Mouse (Mus musculus): ENCODE data around the gene Cc2d1b.

Gene Cc2d1b

DNA sequence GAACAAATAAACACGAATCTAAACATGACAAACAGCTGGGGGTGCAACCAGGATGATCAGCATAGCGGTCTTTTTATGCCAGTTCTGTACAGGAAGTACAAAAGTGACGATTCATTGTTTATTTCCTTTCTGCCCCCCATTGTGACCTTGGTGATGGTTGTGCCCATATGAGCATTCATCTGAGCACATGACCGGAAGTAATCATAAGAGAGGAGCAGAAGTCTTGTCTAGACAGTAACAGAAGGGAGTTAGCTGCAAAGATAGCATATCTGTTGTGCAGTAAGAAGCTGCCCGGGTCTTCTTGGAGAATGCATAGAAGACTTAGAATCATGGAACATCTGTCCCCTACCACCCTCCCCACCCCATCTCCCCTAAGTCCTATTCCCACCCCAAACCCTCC, 19.0 kb downstream of the Cc2d1b start:
- DNase-seq (ENCODE audit: low read depth, low spot score) = no peak

DNA sequence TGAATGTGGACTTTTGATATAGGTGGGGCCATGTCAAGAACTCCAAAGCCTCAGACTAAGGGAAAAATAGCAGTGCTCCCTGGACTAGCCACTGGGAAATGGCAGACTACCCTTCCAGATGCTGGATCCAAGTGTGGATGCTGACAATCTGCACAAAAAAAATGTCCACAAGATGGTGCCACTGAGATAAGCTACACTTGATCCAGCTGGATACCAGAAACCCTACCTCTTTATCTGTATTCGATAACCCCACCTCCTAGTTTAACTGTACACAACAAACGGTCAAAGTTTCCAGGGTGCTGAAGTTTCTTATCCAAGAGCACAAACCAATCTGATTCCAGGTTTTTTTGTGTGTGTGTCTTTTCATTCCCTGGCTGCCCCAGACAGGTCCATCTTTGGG, 44.7 kb downstream of the Cc2d1b start:
- no peak for DNase-seq (ENCODE audit: low read depth, low spot score)

Data from skeletal muscle tissue, adult 2 months (tissue).